Mouse (Mus musculus) common myeloid progenitor, adult 5-6 weeks (primary cell): ENCODE data around the gene Col5a1. TPM values are rescaled to one million over a fixed set of nuclear protein-coding genes. Genes with fewer than 3 reads are reported as not detected.

ENCODE experiments used
- ATAC-seq: replicated peaks from 2 replicates; pipeline ENCODE4 v1.8.0; 2016; ENCODE audit warnings: low read depth, mild to moderate bottlenecking, moderate TSS enrichment, inconsistent platforms; ENCODE audit not compliant: poor library complexity, severe bottlenecking
- total RNA-seq: library from RNA; stranded (forward); fragments of 200-1000, 187-1606 nt; gene quantifications from 2 replicates; pipeline ENCODE4 v1.2.3, GENCODE M21; 2017

The Col5a1 gene
- total RNA-seq = 0.97 and 5.0 TPM in 2 replicates

- ATAC-seq = no peak
Observed at GRCm38 (mm10) chr2:27886148-27886551, at the start of gene Col5a1. Col5a1 (plus strand) TSS chr2:27886425.

- ATAC-seq = no peak
Observed at GRCm38 (mm10) chr2:27838112-27838511, 48.1 kb upstream of the Col5a1 start.

DNA sequence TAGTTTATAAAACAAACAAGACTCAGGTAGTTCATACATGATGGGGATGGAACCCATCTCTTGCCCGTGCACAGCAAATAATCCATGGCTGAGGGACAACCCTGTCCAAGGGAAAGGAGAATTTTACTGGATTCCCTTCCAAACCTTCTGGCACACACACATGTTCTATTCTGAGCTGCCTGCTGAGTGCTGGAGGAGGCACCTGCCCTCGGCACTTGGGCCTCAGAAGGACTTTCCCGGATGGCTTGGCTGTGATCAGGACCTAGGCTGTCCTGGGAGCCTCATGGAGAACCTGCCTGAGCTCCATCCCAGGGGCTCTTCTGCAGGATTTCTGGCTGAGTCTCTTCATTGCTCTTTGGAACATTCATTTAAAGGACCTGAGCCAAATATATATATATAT is 45.3 kb upstream of the Col5a1 start:
- no peak for ATAC-seq

- no peak for ATAC-seq
Observed at GRCm38 (mm10) chr2:27842893-27843292, 43.3 kb upstream of the Col5a1 start.

GRCm38 (mm10) chr2:27844885-27845284 is 41.3 kb upstream of the Col5a1 start:
- ATAC-seq = no peak

GRCm38 (mm10) chr2:27847001-27847400 is 39.2 kb upstream of the Col5a1 start:
- ATAC-seq = no peak

DNA sequence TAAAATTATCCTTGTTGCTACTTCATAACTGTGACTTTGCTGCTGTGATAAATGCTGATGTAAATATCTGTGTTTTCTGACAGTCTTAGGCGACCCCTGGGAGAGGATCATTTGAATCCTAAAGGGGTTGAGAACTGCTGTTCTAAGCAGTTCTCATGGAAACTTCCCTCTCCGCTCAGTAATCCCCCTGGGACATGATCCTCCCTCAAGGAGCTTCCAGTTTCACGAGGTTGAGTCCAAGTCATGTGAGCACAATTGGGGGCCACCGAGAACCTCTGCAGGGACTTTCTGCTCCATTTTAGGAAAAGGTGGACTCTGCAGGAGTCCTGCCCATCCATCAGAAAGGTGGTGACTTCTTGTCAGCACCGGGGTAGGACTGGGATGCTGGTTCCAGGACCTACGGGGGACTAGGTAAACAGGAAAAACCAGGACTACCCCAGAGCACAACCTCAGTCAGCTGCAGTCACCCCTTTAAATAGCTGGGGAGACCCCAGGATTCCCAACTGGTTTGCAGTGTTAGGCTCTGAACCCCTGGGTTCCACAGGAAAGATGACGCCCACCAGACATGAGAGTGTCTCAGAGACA is 38.3 kb upstream of the Col5a1 start:
- ATAC-seq = no peak

GRCm38 (mm10) chr2:27848466-27848865 is 37.8 kb upstream of the Col5a1 start:
- ATAC-seq = no peak

- ATAC-seq = no peak
Observed at GRCm38 (mm10) chr2:27858348-27858903, 27.8 kb upstream of the Col5a1 start.

DNA sequence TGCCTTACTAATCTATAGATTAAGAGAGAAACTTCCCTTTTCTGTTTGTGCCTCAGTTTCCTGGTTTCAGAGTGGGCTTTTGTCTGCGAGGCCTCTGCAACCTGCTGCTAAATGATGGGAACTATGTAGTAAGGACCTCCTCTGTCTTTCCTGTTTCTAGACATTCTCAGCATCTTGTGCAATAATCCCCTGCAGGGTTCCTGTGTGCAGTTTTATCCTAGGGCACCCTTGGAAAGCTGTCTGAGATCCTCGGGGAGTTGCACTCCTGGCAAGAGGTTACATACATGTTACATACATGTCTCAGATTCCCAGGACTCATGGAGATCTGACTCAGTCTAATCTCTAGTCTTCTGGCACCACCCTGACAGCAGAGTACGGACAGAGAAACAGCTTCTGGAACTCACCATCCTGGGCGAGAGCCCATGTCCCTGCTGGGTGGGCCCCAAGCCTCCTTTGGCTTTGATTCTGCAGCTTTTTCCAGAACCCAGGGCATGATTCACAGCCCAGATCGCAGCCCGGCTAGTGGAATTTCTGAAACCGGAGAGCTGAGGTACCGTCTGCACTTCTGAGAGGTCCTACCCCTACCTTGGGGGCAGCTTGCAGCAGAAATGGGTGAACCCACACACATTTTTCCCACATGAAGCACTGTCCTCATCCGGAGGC is 24.5 kb upstream of the Col5a1 start:
- no peak for ATAC-seq

GRCm38 (mm10) chr2:27864491-27865365 is 21.5 kb upstream of the Col5a1 start:
- ATAC-seq = no peak

- no peak for ATAC-seq
Observed at GRCm38 (mm10) chr2:27870586-27870985, 15.6 kb upstream of the Col5a1 start.

DNA sequence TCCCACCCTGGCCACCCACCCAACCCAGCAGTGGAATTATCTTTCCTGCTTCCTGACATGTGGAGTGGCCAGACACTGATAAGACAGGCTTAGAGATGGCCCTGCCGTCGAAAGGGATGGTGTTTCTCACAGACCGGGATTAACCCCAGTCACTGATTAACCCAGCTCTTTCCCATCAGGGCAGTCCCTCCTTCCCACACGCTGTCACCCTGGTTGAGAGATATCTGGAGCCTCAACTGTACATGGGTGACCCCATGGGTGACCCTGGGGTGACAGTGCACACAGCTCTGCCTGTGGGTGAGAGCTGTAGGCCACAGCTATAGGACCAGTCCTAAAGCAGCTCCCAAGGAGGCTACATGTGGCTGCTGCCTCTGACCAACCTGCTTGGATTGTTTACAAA is 15.2 kb upstream of the Col5a1 start:
- no peak for ATAC-seq

DNA sequence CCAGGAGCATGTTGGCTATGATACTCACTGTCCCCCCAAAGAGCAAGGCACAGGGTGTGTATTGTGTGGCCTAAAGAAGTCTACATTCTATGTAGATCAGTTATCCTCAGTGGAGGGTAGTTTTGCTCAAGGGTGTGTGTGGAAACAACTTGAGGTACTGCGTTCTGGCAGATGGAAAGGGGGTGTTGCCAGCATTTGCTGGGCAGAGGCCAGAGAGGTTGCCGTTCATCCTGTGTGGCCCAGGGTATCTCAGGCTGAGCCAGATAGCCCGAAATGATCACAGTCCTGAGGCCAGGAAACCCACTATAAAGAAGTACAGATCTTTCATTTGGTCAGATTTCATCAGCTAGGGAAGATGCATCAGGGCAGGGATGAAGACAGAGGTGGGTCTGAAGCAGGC is 13.9 kb upstream of the Col5a1 start:
- ATAC-seq = no peak

DNA sequence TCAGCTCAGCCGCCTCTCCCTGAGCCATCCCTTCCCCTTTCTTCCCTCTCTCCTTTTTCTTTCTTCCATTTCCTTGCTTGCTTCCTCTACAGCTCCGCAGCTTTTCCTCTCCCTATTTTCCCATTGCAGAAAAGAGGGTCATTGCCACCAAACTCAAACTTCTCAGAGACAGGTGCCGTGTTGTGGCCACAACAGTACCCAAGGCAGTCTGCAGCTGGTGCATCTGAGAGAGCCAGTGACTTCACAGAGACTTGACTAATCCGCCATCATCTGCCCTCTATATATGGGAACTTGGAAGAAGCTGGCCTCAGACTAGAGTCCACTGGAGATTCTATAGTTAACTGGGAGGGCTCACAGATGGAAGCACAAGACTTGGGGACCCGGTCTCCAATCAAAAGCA is 13.2 kb upstream of the Col5a1 start:
- no peak for ATAC-seq

DNA sequence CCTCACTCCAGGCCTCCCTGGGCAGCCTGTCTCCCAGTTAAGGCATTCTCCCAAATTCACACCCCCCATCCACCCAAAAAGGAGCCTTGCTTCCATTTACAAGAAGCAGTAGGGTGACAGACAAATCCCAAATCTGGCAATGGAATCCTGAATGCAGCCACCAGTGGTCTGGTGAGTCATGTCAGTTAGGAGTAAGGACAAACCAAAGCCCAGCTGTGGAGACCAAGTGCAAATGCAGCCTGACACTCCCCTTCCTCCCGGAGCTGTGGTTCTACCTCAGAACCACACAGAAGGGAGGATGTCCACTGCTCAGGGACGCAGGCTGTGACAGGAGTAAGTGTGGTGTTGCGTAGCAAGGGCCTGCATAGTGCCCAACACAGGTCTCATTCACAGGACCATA is 11.6 kb upstream of the Col5a1 start:
- no peak for ATAC-seq

DNA sequence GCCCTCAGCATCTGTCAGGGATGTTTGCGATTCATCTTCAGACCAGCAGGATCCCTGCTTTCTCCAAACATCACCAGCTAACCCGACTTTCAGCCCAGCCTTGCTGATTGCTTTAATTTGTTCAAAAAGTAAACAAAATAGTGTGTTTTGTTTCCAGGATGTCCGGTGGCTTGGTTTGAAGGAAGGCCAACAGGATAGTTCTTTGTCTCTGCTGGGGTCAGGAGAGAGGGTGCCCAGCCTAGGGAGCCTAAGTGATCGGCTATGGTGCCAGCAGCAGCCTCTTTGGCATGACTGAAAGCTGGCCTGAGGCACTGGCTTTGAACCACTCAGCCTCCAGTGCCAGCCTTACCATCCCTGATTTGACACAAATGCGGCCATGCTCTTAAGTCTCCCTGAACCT is 11.0 kb upstream of the Col5a1 start:
- ATAC-seq = no peak

DNA sequence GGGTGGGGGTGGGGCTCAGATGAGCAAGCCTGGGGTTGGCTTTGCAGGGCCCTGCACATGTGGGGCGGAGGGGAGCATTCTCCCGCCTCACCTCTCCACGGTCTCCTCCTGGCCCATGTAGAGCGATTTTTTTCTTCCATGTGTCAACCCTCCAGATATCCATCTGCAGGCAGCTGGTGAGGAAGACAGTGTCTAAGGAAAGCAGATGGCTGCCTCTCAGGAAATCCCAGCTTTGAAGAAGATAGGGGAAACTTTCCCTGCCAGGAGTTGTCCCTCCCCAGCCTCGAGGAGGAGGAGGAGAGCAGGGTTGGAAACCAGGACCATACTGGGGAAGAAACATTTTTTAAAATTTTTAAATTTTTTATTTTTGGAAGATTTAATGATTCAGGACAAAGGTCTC is 10.4 kb upstream of the Col5a1 start:
- ATAC-seq = no peak

DNA sequence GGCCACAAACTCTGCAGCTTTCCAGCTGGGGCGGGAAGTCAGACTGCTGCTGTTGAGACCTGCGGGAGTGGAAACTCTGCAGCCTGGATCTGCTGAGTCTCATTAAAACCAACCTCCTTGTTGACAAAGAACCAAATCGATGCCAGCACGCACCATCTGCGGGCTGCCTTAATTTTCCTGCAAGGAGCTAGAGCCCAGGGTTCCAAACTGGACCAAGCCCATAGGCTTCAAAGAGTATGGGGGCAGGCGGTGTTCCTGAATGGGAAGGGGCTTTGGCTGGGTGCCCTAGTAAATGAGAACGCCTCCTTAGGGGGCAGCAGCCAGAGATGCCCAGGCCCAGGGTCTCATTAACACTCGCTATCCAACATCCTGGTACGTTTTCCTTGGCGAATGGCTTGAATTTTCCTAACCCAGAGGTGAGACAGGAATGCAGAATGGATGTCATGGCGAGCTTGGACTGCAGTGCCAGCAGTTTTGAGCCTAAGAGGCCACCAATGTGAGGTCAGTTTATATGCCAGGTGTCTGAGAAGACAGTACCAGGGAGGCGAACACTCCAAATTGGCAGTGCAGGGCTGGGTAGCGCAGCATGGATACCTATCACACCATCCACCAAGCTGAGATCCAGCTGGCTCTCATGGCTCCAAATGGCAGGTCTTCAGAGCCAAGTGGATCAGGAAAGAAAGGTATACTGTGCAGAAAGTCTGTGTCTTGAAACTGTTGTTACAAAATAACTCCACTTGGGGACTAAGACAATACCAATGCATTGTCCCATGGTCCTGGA is 9.3 kb upstream of the Col5a1 start:
- no peak for ATAC-seq

DNA sequence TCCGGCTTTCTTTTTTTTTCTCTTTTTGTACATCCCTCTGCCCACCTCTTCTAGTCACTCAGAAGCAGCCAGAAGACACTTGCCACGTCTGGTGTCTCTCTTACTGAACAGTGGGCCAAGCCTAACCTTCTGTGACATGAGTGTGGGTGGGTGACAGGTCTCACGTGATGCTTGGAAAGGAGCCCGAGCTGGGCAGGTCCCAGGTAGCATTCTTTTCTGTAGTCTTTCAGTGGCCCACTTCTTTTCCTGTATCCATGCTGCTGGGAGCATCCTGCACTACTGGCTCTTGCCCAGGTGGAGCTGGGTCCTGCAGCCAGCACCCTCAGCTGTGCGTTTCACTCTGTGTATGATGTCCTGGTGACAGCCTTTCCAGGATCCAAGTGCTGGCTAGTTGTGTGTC is 8.2 kb upstream of the Col5a1 start:
- no peak for ATAC-seq
